Mouse (Mus musculus): ENCODE measurements around the gene Adsl. TPM values are rescaled to one million over a fixed set of nuclear protein-coding genes. Genes with fewer than 3 reads are reported as not detected.

Adsl gene
- total RNA-seq, 1 experiment from 2014 or later: 69.8 TPM

GRCm38 (mm10) chr15:80936686-80937085 lies 11.6 kb upstream of the Adsl start:
- no peak for ATAC-seq (ENCODE audit: extremely low read depth, insufficient number of reproducible peaks, low FRiP score, poor library complexity, severe bottlenecking)

- ATAC-seq (ENCODE audit: extremely low read depth, insufficient number of reproducible peaks, low FRiP score, poor library complexity, severe bottlenecking): no peak
Measured at GRCm38 (mm10) chr15:80938615-80939014, 9.7 kb upstream of the Adsl start.

- no peak for ATAC-seq (ENCODE audit: extremely low read depth, insufficient number of reproducible peaks, low FRiP score, poor library complexity, severe bottlenecking)
Measured at GRCm38 (mm10) chr15:80939401-80939800, 8.9 kb upstream of the Adsl start.

- no peak for ATAC-seq (ENCODE audit: extremely low read depth, insufficient number of reproducible peaks, low FRiP score, poor library complexity, severe bottlenecking)
Measured at GRCm38 (mm10) chr15:80941468-80942040, 6.7 kb upstream of the Adsl start.

GRCm38 (mm10) chr15:80945851-80946250 lies 2.4 kb upstream of the Adsl start:
- ATAC-seq (ENCODE audit: extremely low read depth, insufficient number of reproducible peaks, low FRiP score, poor library complexity, severe bottlenecking): no peak

GRCm38 (mm10) chr15:80949431-80949830 lies 1.1 kb downstream of the Adsl start:
- ATAC-seq (ENCODE audit: extremely low read depth, insufficient number of reproducible peaks, low FRiP score, poor library complexity, severe bottlenecking): no peak

GRCm38 (mm10) chr15:80950055-80950454 lies 1.8 kb downstream of the Adsl start:
- no peak for ATAC-seq (ENCODE audit: extremely low read depth, insufficient number of reproducible peaks, low FRiP score, poor library complexity, severe bottlenecking)

GRCm38 (mm10) chr15:80953971-80954370 lies 5.7 kb downstream of the Adsl start:
- no peak for ATAC-seq (ENCODE audit: extremely low read depth, insufficient number of reproducible peaks, low FRiP score, poor library complexity, severe bottlenecking)

- no peak for ATAC-seq (ENCODE audit: extremely low read depth, insufficient number of reproducible peaks, low FRiP score, poor library complexity, severe bottlenecking)
Measured at GRCm38 (mm10) chr15:80954861-80955260, 6.6 kb downstream of the Adsl start.

GRCm38 (mm10) chr15:80955836-80956438 lies 7.6 kb downstream of the Adsl start:
- ATAC-seq (ENCODE audit: extremely low read depth, insufficient number of reproducible peaks, low FRiP score, poor library complexity, severe bottlenecking): no peak

GRCm38 (mm10) chr15:80969371-80969770 lies 21.1 kb downstream of the Adsl start:
- ATAC-seq (ENCODE audit: extremely low read depth, insufficient number of reproducible peaks, low FRiP score, poor library complexity, severe bottlenecking): no peak

GRCm38 (mm10) chr15:80974311-80974710 lies 26.0 kb downstream of the Adsl start:
- no peak for ATAC-seq (ENCODE audit: extremely low read depth, insufficient number of reproducible peaks, low FRiP score, poor library complexity, severe bottlenecking)

GRCm38 (mm10) chr15:80975666-80976065 lies 27.4 kb downstream of the Adsl start:
- ATAC-seq (ENCODE audit: extremely low read depth, insufficient number of reproducible peaks, low FRiP score, poor library complexity, severe bottlenecking): no peak

GRCm38 (mm10) chr15:80977620-80978334 lies 29.5 kb downstream of the Adsl start, which contains the start of gene Sgsm3:
TSS of gene Sgsm3 (plus strand) at chr15:80977765.
- ATAC-seq (ENCODE audit: extremely low read depth, insufficient number of reproducible peaks, low FRiP score, poor library complexity, severe bottlenecking): peak; percentile 65

- ATAC-seq (ENCODE audit: extremely low read depth, insufficient number of reproducible peaks, low FRiP score, poor library complexity, severe bottlenecking): no peak
Measured at GRCm38 (mm10) chr15:80979611-80980010, 31.3 kb downstream of the Adsl start.

- no peak for ATAC-seq (ENCODE audit: extremely low read depth, insufficient number of reproducible peaks, low FRiP score, poor library complexity, severe bottlenecking)
Measured at GRCm38 (mm10) chr15:80981176-80981575, 32.9 kb downstream of the Adsl start.

GRCm38 (mm10) chr15:80983264-80983663 lies 35.0 kb downstream of the Adsl start:
- no peak for ATAC-seq (ENCODE audit: extremely low read depth, insufficient number of reproducible peaks, low FRiP score, poor library complexity, severe bottlenecking)

GRCm38 (mm10) chr15:80988331-80988730 lies 40.0 kb downstream of the Adsl start:
- no peak for ATAC-seq (ENCODE audit: extremely low read depth, insufficient number of reproducible peaks, low FRiP score, poor library complexity, severe bottlenecking)

- ATAC-seq (ENCODE audit: extremely low read depth, insufficient number of reproducible peaks, low FRiP score, poor library complexity, severe bottlenecking): no peak
Measured at GRCm38 (mm10) chr15:80989712-80990111, 41.4 kb downstream of the Adsl start.

GRCm38 (mm10) chr15:80994959-80995358 lies 46.7 kb downstream of the Adsl start:
- ATAC-seq (ENCODE audit: extremely low read depth, insufficient number of reproducible peaks, low FRiP score, poor library complexity, severe bottlenecking): no peak
